Mouse (Mus musculus) thymus, adult 2 months (tissue): ENCODE data around the gene Tgm2.

Experiments used
- CTCF ChIP-seq: fragments of 200-500 bp; IDR thresholded peaks from 2 replicates; pipeline ENCODE4 v1.5.1; 2012; ENCODE audit warnings: mild to moderate bottlenecking, control low read depth, low read length, moderate library complexity, borderline replicate concordance; ENCODE audit not compliant: control insufficient read depth, poor library complexity, insufficient read depth; ENCODE audit errors: extremely low read depth
- POLR2A ChIP-seq: fragments of 200-500 bp; IDR thresholded peaks from 2 replicates; pipeline ENCODE4 v1.6.1; 2012; ENCODE audit warnings: mild to moderate bottlenecking, low read length, control low read depth, moderate library complexity; ENCODE audit not compliant: control insufficient read depth, poor library complexity, insufficient read depth; ENCODE audit errors: extremely low read depth

- TF ChIP-seq POLR2A (no peak), CTCF (no peak)
These were observed 40.6 kb downstream of the Tgm2 start for GRCm38 (mm10) chr2:158105605-158106004.
